Mouse (Mus musculus) hindbrain, embryonic 15.5 days (tissue): Measurements from ENCODE around the gene Bfsp2. TPM values are rescaled to one million over a fixed set of nuclear protein-coding genes. Genes with fewer than 3 reads are reported as not detected.
"Not testable (repeated sequence)": the region's sequence is repeated elsewhere in the genome, so short reads cannot be mapped to it uniquely, and the experiment has no call there.

Experiments used
- ATAC-seq: fragments of 200-750 bp; cut with Nextera tagmentation; 2 replicates; pipeline ENCODE4 v1.8.0; 2017; ENCODE audit warnings: low read depth, moderate number of reproducible peaks, moderate TSS enrichment; ENCODE audit not compliant: low FRiP score
- H3K27ac ChIP-seq: fragments of 300-500 bp; sonication (generic); replicated peaks from 2 replicates; pipeline ENCODE4 v1.5.1; 2015; ENCODE audit warnings: mild to moderate bottlenecking, inconsistent platforms
- H3K27me3 ChIP-seq: fragments of 300-500 bp; sonication (generic); 2 replicates; pipeline ENCODE4 v1.6.1; 2015; ENCODE audit warnings: control low read depth, inconsistent platforms
- H3K36me3 ChIP-seq: fragments of 300-500 bp; sonication (generic); 2 replicates; pipeline ENCODE4 v1.6.1; 2015; ENCODE audit warnings: control low read depth, inconsistent platforms
- H3K4me1 ChIP-seq: fragments of 300-500 bp; sonication (generic); replicated peaks from 2 replicates; pipeline ENCODE4 v1.6.1; 2015; ENCODE audit warnings: control low read depth, inconsistent platforms
- H3K4me2 ChIP-seq: fragments of 300-500 bp; sonication (generic); 2 replicates; pipeline ENCODE4 v1.6.1; 2015; ENCODE audit warnings: moderate library complexity, mild to moderate bottlenecking, inconsistent platforms
- H3K4me3 ChIP-seq: fragments of 300-500 bp; sonication (generic); 2 replicates; pipeline ENCODE4 v1.5.1; 2015; ENCODE audit warnings: mild to moderate bottlenecking, inconsistent platforms
- H3K9ac ChIP-seq: fragments of 300-500 bp; sonication (generic); 2 replicates; pipeline ENCODE4 v1.6.1; 2015; ENCODE audit warnings: inconsistent platforms
- H3K9me3 ChIP-seq: fragments of 300-500 bp; sonication (generic); 2 replicates; pipeline ENCODE4 v1.6.1; 2016; ENCODE audit warnings: control low read depth, inconsistent platforms
- WGBS: fragments of 180-500 bp; shearing (Covaris S2); methylation state at CpG from one replicate; pipeline ENCODE4 v1.1.7; 2015; 5-methylcytosine and 5-hydroxymethylcytosine counted together
- polyA plus RNA-seq: library from polyadenylated mRNA; unstranded; fragments of >200 nt; fragmentation: Nextera tagmentation; extraction: Ambion mirVana; gene quantifications from 2 replicates; pipeline ENCODE4 v1.2.1, GENCODE M21; 2015

The Bfsp2 gene
- polyA plus RNA-seq, 1 experiment from 2014 or later: 6.2 TPM

GRCm38 (mm10) chr9:103423384-103423783 lies 56.8 kb downstream of the Bfsp2 start:
- ATAC-seq: 0 out of 2 replicates have a peak, but pooled peaks have one; percentile 8
- no peak overlapping the region for H3K4me3 ChIP-seq
- no peaks in the 10 kb centered on the region for H3K9me3 ChIP-seq
- no peaks in the 10 kb centered on the region for H3K27me3 ChIP-seq
- H3K4me2 ChIP-seq: peak overlapping the region; percentile 16; the same call in 1 of the 2 replicates
- peaks cover 21% of the 10 kb centered on the region for H3K4me1 ChIP-seq
- no peaks in the 10 kb centered on the region for H3K36me3 ChIP-seq
- 58% methylated on average over 7 of the region's 7 CpGs for WGBS
- no peak overlapping the region for H3K9ac ChIP-seq
- H3K27ac ChIP-seq: peak overlapping the region; percentile 68

GRCm38 (mm10) chr9:103422847-103423246 lies 57.4 kb downstream of the Bfsp2 start:
- H3K27me3 ChIP-seq: no peaks in the 10 kb centered on the region
- 54% methylated on average over 18 of the region's 18 CpGs for WGBS
- peaks cover 21% of the 10 kb centered on the region for H3K4me1 ChIP-seq
- H3K4me3 ChIP-seq: no peak overlapping the region
- ATAC-seq: peak; percentile 51; the same call in 1 of the 2 replicates
- no peaks in the 10 kb centered on the region for H3K36me3 ChIP-seq
- no peak overlapping the region for H3K9ac ChIP-seq
- peak overlapping the region; percentile 16; the same call in 1 of the 2 replicates for H3K4me2 ChIP-seq
- no peaks in the 10 kb centered on the region for H3K9me3 ChIP-seq
- peak overlapping the region; percentile 68 for H3K27ac ChIP-seq

- ATAC-seq: peak; percentile 65; the same call in 1 of the 2 replicates
- Histone ChIP-seq H3K36me3 (no peaks in the 10 kb centered on the region), H3K9me3 (no peaks in the 10 kb centered on the region), H3K27me3 (no peaks in the 10 kb centered on the region), H3K4me2 (no peak overlapping the region), H3K9ac (no peak overlapping the region), H3K4me1 (peaks cover 21% of the 10 kb centered on the region), H3K4me3 (no peak overlapping the region), H3K27ac (peak overlapping the region; percentile 55)
- WGBS: 25% methylated on average over 3 of the region's 3 CpGs
These were observed 59.4 kb downstream of the Bfsp2 start for GRCm38 (mm10) chr9:103420844-103421243.

GRCm38 (mm10) chr9:103418786-103419185 lies 61.4 kb downstream of the Bfsp2 start:
- Histone ChIP-seq H3K4me3 (no peak overlapping the region), H3K36me3 (no peaks in the 10 kb centered on the region), H3K4me1 (peaks cover 28% of the 10 kb centered on the region), H3K27me3 (no peaks in the 10 kb centered on the region), H3K9ac (no peak overlapping the region), H3K27ac (no peak overlapping the region), H3K9me3 (no peaks in the 10 kb centered on the region), H3K4me2 (no peak overlapping the region)
- ATAC-seq: no peak
- 97% methylated on average over 2 of the region's 2 CpGs for whole genome bisulfite sequencing

GRCm38 (mm10) chr9:103418267-103418666 lies 62.0 kb downstream of the Bfsp2 start:
- not testable (repeated sequence) for H3K9me3 ChIP-seq, ATAC-seq, H3K27ac ChIP-seq, H3K4me2 ChIP-seq, H3K9ac ChIP-seq, H3K36me3 ChIP-seq, H3K4me3 ChIP-seq, H3K27me3 ChIP-seq
- H3K4me1 ChIP-seq: peaks cover 26% of the 10 kb centered on the region
- WGBS: 89% methylated on average over 1 of the region's 1 CpGs

- no peak overlapping the region for H3K9ac ChIP-seq
- no peaks in the 10 kb centered on the region for H3K36me3 ChIP-seq
- 51% methylated on average over 9 of the region's 9 CpGs for WGBS
- H3K27ac ChIP-seq: no peak overlapping the region
- no peak overlapping the region for H3K4me3 ChIP-seq
- no peaks in the 10 kb centered on the region for H3K9me3 ChIP-seq
- H3K4me2 ChIP-seq: no peak overlapping the region
- ATAC-seq: no peak
- no peaks in the 10 kb centered on the region for H3K27me3 ChIP-seq
- 0 out of 2 replicates have a peak, but pooled peaks cover 18% of the 10 kb centered on the region for H3K4me1 ChIP-seq
These were observed 66.8 kb downstream of the Bfsp2 start for GRCm38 (mm10) chr9:103413457-103413856.

GRCm38 (mm10) chr9:103409119-103409518 lies 71.1 kb downstream of the Bfsp2 start:
- Histone ChIP-seq H3K27me3 (no peaks in the 10 kb centered on the region), H3K4me2 (no peak overlapping the region), H3K36me3 (no peaks in the 10 kb centered on the region), H3K9me3 (no peaks in the 10 kb centered on the region), H3K4me1 (0 out of 2 replicates have a peak, but pooled peaks cover 18% of the 10 kb centered on the region), H3K27ac (peak overlapping the region; percentile 61), H3K9ac (no peak overlapping the region), H3K4me3 (no peak overlapping the region)
- WGBS: 78% methylated on average over 2 of the region's 2 CpGs
- ATAC-seq: no peak

GRCm38 (mm10) chr9:103408136-103408777 lies 72.0 kb downstream of the Bfsp2 start:
- no peak for ATAC-seq
- no peaks in the 10 kb centered on the region for H3K36me3 ChIP-seq
- no peak overlapping the region for H3K9ac ChIP-seq
- H3K4me1 ChIP-seq: 0 out of 2 replicates have a peak, but pooled peaks cover 12% of the 10 kb centered on the region
- H3K9me3 ChIP-seq: no peaks in the 10 kb centered on the region
- 38% methylated on average over 4 of the region's 4 CpGs for WGBS
- peak overlapping the region; percentile 61 for H3K27ac ChIP-seq
- no peaks in the 10 kb centered on the region for H3K27me3 ChIP-seq
- no peak overlapping the region for H3K4me2 ChIP-seq
- H3K4me3 ChIP-seq: no peak overlapping the region

GRCm38 (mm10) chr9:103403331-103403973 lies 76.8 kb downstream of the Bfsp2 start:
- 68% methylated on average over 4 of the region's 4 CpGs for WGBS

GRCm38 (mm10) chr9:103398509-103399157 lies 81.6 kb downstream of the Bfsp2 start:
- ATAC-seq: peak; percentile 74
- Histone ChIP-seq H3K36me3 (no peaks in the 10 kb centered on the region), H3K27ac (peak overlapping the region; percentile 53; the same call in 1 of the 2 replicates), H3K4me3 (no peak overlapping the region), H3K27me3 (no peaks in the 10 kb centered on the region), H3K4me2 (peak overlapping the region; percentile 18; the same call in 1 of the 2 replicates), H3K9me3 (no peaks in the 10 kb centered on the region), H3K4me1 (peaks cover 3% of the 10 kb centered on the region; the same call in 1 of the 2 replicates), H3K9ac (no peak overlapping the region)
- WGBS: 57% methylated on average over 21 of the region's 21 CpGs

More at GRCm38 (mm10) chr9:103403331-103403973, 76.8 kb downstream of the Bfsp2 start:
- H3K9ac ChIP-seq: no peak overlapping the region
- H3K4me2 ChIP-seq: no peak overlapping the region
- H3K36me3 ChIP-seq: no peaks in the 10 kb centered on the region
- no peak overlapping the region for H3K27ac ChIP-seq
- no peak for ATAC-seq
- H3K4me3 ChIP-seq: no peak overlapping the region
- no peaks in the 10 kb centered on the region for H3K27me3 ChIP-seq
- no peaks in the 10 kb centered on the region for H3K9me3 ChIP-seq
- H3K4me1 ChIP-seq: peaks cover 7% of the 10 kb centered on the region; the same call in 1 of the 2 replicates

GRCm38 (mm10) chr9:103393256-103393655 lies 87.0 kb downstream of the Bfsp2 start:
- no peaks in the 10 kb centered on the region for H3K9me3 ChIP-seq
- no peak overlapping the region for H3K4me3 ChIP-seq
- no peaks in the 10 kb centered on the region for H3K4me1 ChIP-seq
- H3K9ac ChIP-seq: no peak overlapping the region
- no peaks in the 10 kb centered on the region for H3K36me3 ChIP-seq
- no peak overlapping the region for H3K4me2 ChIP-seq
- ATAC-seq: no peak
- no peaks in the 10 kb centered on the region for H3K27me3 ChIP-seq
- 82% methylated on average over 11 of the region's 11 CpGs for WGBS
- no peak overlapping the region for H3K27ac ChIP-seq
